Mouse (Mus musculus): Measurements from ENCODE around the gene Gm13691.

- no peak for TF ChIP-seq POLR2A (IDR thresholded peaks at IDR 0.05; ENCODE audit: borderline replicate concordance, control insufficient read depth, low read depth, low read length)
- no peak for TF ChIP-seq CTCF (IDR thresholded peaks at IDR 0.05; ENCODE audit: control insufficient read depth, insufficient read depth, low read length)
Observed at GRCm38 (mm10) chr2:84014572-84014971, 24.2 kb downstream of the Gm13691 start.
